Mouse (Mus musculus) embryonic facial prominence, embryonic 10.5 days (tissue): Measurements from ENCODE around the gene Gria2. TPM values are rescaled to one million over a fixed set of nuclear protein-coding genes. Genes with fewer than 3 reads are reported as not detected.

Source experiments
- DNase-seq: peaks from one replicate; pipeline ENCODE4 v3.0.0-alpha.2; 2017; ENCODE audit warnings: low spot score
- H3K27ac ChIP-seq: fragments of 300-500 bp; sonication (generic); replicated peaks from 2 replicates; pipeline ENCODE4 v1.5.1; 2016; ENCODE audit warnings: mild to moderate bottlenecking
- H3K27me3 ChIP-seq: fragments of 300-500 bp; sonication (generic); replicated peaks from 2 replicates; pipeline ENCODE4 v1.6.1; 2016; ENCODE audit warnings: low read depth, mild to moderate bottlenecking; ENCODE audit not compliant: poor library complexity, severe bottlenecking
- H3K36me3 ChIP-seq: fragments of 300-500 bp; sonication (generic); replicated peaks from 2 replicates; pipeline ENCODE4 v1.6.1; 2016; ENCODE audit warnings: mild to moderate bottlenecking, moderate library complexity
- H3K4me1 ChIP-seq: fragments of 300-500 bp; sonication (generic); 2 replicates; pipeline ENCODE4 v1.6.1; 2016
- H3K4me3 ChIP-seq: fragments of 300-500 bp; sonication (generic); 2 replicates; pipeline ENCODE4 v1.5.1; 2016; ENCODE audit warnings: mild to moderate bottlenecking, moderate library complexity
- H3K9me3 ChIP-seq: fragments of 300-500 bp; sonication (generic); 2 replicates; pipeline ENCODE4 v1.6.1; 2016; ENCODE audit warnings: mild to moderate bottlenecking
- WGBS: fragments of 180-500 bp; shearing (Covaris S2); methylation state at CpG from one replicate; pipeline ENCODE4 v1.1.7; 2016; 5-methylcytosine and 5-hydroxymethylcytosine counted together
- polyA plus RNA-seq: library from polyadenylated mRNA; unstranded; fragments of >200 nt; fragmentation: Nextera tagmentation; extraction: Ambion mirVana; gene quantifications from 2 replicates; pipeline ENCODE4 v1.2.1, GENCODE M21; 2016

Gene Gria2
- polyA plus RNA-seq, 1 experiment from 2014 or later: 1.7 TPM

- Histone ChIP-seq H3K9me3 (no peaks in the 10 kb centered on the region), H3K27ac (no peak overlapping the region), H3K4me3 (no peak overlapping the region), H3K27me3 (no peaks in the 10 kb centered on the region), H3K36me3 (no peaks in the 10 kb centered on the region), H3K4me1 (no peaks in the 10 kb centered on the region)
- DNase-seq: no peak
- 84% methylated on average over 5 of the region's 5 CpGs for WGBS
Observed at GRCm38 (mm10) chr3:80769506-80770235, 33.0 kb downstream of the Gria2 start.

GRCm38 (mm10) chr3:80758955-80759354, 43.7 kb downstream of the Gria2 start:
- DNase-seq: no peak
- H3K4me1 ChIP-seq: no peaks in the 10 kb centered on the region
- no peaks in the 10 kb centered on the region for H3K36me3 ChIP-seq
- 82% methylated on average over 4 of the region's 4 CpGs for WGBS
- no peaks in the 10 kb centered on the region for H3K9me3 ChIP-seq
- H3K27ac ChIP-seq: no peak overlapping the region
- H3K4me3 ChIP-seq: no peak overlapping the region
- no peaks in the 10 kb centered on the region for H3K27me3 ChIP-seq

GRCm38 (mm10) chr3:80758363-80758762, 44.3 kb downstream of the Gria2 start:
- Histone ChIP-seq H3K4me1 (no peaks in the 10 kb centered on the region), H3K27ac (no peak overlapping the region), H3K4me3 (no peak overlapping the region), H3K27me3 (no peaks in the 10 kb centered on the region), H3K9me3 (no peaks in the 10 kb centered on the region), H3K36me3 (no peaks in the 10 kb centered on the region)
- WGBS: 88% methylated on average over 2 of the region's 2 CpGs
- DNase-seq: no peak

- no peak for DNase-seq
- H3K4me1 ChIP-seq: no peaks in the 10 kb centered on the region
- H3K9me3 ChIP-seq: no peaks in the 10 kb centered on the region
Observed at GRCm38 (mm10) chr3:80750786-80751185, 51.8 kb downstream of the Gria2 start.

GRCm38 (mm10) chr3:80725205-80725604, 77.4 kb downstream of the Gria2 start:
- Histone ChIP-seq H3K9me3 (no peaks in the 10 kb centered on the region), H3K27ac (no peak overlapping the region), H3K36me3 (no peaks in the 10 kb centered on the region), H3K27me3 (no peaks in the 10 kb centered on the region), H3K4me3 (no peak overlapping the region), H3K4me1 (no peaks in the 10 kb centered on the region)
- WGBS: 65% methylated on average over 3 of the region's 3 CpGs
- DNase-seq: no peak

More at GRCm38 (mm10) chr3:80750786-80751185, 51.8 kb downstream of the Gria2 start:
- no peaks in the 10 kb centered on the region for H3K36me3 ChIP-seq
- no peaks in the 10 kb centered on the region for H3K27me3 ChIP-seq
- no peak overlapping the region for H3K27ac ChIP-seq
- H3K4me3 ChIP-seq: no peak overlapping the region

GRCm38 (mm10) chr3:80713123-80713522, 89.5 kb downstream of the Gria2 start:
- H3K9me3 ChIP-seq: no peaks in the 10 kb centered on the region
- no peak overlapping the region for H3K27ac ChIP-seq
- 47% methylated on average over 3 of the region's 3 CpGs for WGBS
- no peak for DNase-seq
- H3K4me1 ChIP-seq: peaks cover 3% of the 10 kb centered on the region; the same call in 1 of the 2 replicates
- H3K36me3 ChIP-seq: no peaks in the 10 kb centered on the region
- H3K4me3 ChIP-seq: no peak overlapping the region
- H3K27me3 ChIP-seq: no peaks in the 10 kb centered on the region

- no peaks in the 10 kb centered on the region for H3K9me3 ChIP-seq
- peaks cover 3% of the 10 kb centered on the region; the same call in 1 of the 2 replicates for H3K4me1 ChIP-seq
- no peak overlapping the region for H3K4me3 ChIP-seq
- no peaks in the 10 kb centered on the region for H3K36me3 ChIP-seq
- no peaks in the 10 kb centered on the region for H3K27me3 ChIP-seq
- DNase-seq: no peak
- no peak overlapping the region for H3K27ac ChIP-seq
Observed at GRCm38 (mm10) chr3:80708992-80709391, 93.6 kb downstream of the Gria2 start.

GRCm38 (mm10) chr3:80702173-80702572, 100.5 kb downstream of the Gria2 start:
- H3K4me3 ChIP-seq: no peak overlapping the region
- WGBS: 94% methylated on average over 3 of the region's 3 CpGs
- H3K36me3 ChIP-seq: no peaks in the 10 kb centered on the region
- no peaks in the 10 kb centered on the region for H3K27me3 ChIP-seq
- no peak overlapping the region for H3K27ac ChIP-seq
- no peaks in the 10 kb centered on the region for H3K4me1 ChIP-seq
- DNase-seq: no peak
- no peaks in the 10 kb centered on the region for H3K9me3 ChIP-seq

- Histone ChIP-seq H3K9me3 (no peaks in the 10 kb centered on the region), H3K27me3 (no peaks in the 10 kb centered on the region), H3K27ac (no peak overlapping the region), H3K4me1 (no peaks in the 10 kb centered on the region), H3K4me3 (no peak overlapping the region), H3K36me3 (no peaks in the 10 kb centered on the region)
- 82% methylated on average over 4 of the region's 4 CpGs for WGBS
- no peak for DNase-seq
Observed at GRCm38 (mm10) chr3:80697523-80697922, 105.1 kb downstream of the Gria2 start.

GRCm38 (mm10) chr3:80694965-80695364, 107.7 kb downstream of the Gria2 start:
- no peaks in the 10 kb centered on the region for H3K9me3 ChIP-seq
- H3K27ac ChIP-seq: no peak overlapping the region
- 94% methylated on average over 8 of the region's 8 CpGs for WGBS
- no peak overlapping the region for H3K4me3 ChIP-seq
- peaks cover 2% of the 10 kb centered on the region; the same call in 1 of the 2 replicates for H3K4me1 ChIP-seq
- H3K27me3 ChIP-seq: no peaks in the 10 kb centered on the region
- no peaks in the 10 kb centered on the region for H3K36me3 ChIP-seq
- DNase-seq: no peak

- H3K36me3 ChIP-seq: no peaks in the 10 kb centered on the region
- no peak for DNase-seq
- H3K9me3 ChIP-seq: no peaks in the 10 kb centered on the region
- H3K4me1 ChIP-seq: no peaks in the 10 kb centered on the region
- WGBS: 72% methylated on average over 5 of the region's 5 CpGs
- H3K27ac ChIP-seq: no peak overlapping the region
- no peak overlapping the region for H3K4me3 ChIP-seq
- H3K27me3 ChIP-seq: no peaks in the 10 kb centered on the region
Observed at GRCm38 (mm10) chr3:80665105-80665504, 137.5 kb downstream of the Gria2 start.

- H3K4me1 ChIP-seq: no peaks in the 10 kb centered on the region
- H3K27ac ChIP-seq: no peak overlapping the region
- no peaks in the 10 kb centered on the region for H3K36me3 ChIP-seq
- no peaks in the 10 kb centered on the region for H3K9me3 ChIP-seq
- H3K4me3 ChIP-seq: no peak overlapping the region
- no peak for DNase-seq
- WGBS: 82% methylated on average over 2 of the region's 2 CpGs
- no peaks in the 10 kb centered on the region for H3K27me3 ChIP-seq
Observed at GRCm38 (mm10) chr3:80663293-80663692, 139.3 kb downstream of the Gria2 start.

- Histone ChIP-seq H3K27me3 (no peaks in the 10 kb centered on the region), H3K4me3 (no peak overlapping the region), H3K9me3 (no peaks in the 10 kb centered on the region), H3K4me1 (no peaks in the 10 kb centered on the region), H3K27ac (no peak overlapping the region), H3K36me3 (no peaks in the 10 kb centered on the region)
- DNase-seq: no peak
- WGBS: 76% methylated on average over 3 of the region's 3 CpGs
Observed at GRCm38 (mm10) chr3:80661838-80662237, 140.8 kb downstream of the Gria2 start.
